Mouse (Mus musculus): ENCODE measurements around the gene Zfp810. TPM values are rescaled to one million over a fixed set of nuclear protein-coding genes. Genes with fewer than 3 reads are reported as not detected.
"Not testable (repeated sequence)": the region's sequence is repeated elsewhere in the genome, so short reads cannot be mapped to it uniquely, and the experiment has no call there.

The Zfp810 gene
- polyA plus RNA-seq, 1 experiment from 2014 or later: 10.1 TPM

GRCm38 (mm10) chr9:22327475-22328387 lies 20.3 kb upstream of the Zfp810 start:
- Histone ChIP-seq H3K27me3 (ENCODE audit: control insufficient read depth, insufficient read depth, low read length) (no peaks in the 10 kb centered on the region), H3K27ac (replicated peaks) (peak overlapping the region; percentile 91), H3K36me3 (ENCODE audit: control insufficient read depth, insufficient read depth, low read length) (0 out of 2 replicates have a peak, but pooled peaks cover 4% of the 10 kb centered on the region), H3K9ac (ENCODE audit: low read length) (peak overlapping the region; percentile 68), H3K9me3 (ENCODE audit: control insufficient read depth, low read length) (no peaks in the 10 kb centered on the region), H3K4me2 (replicated peaks; ENCODE audit: low read depth) (peak overlapping the region; percentile 92), H3K4me1 (replicated peaks; ENCODE audit: control insufficient read depth, insufficient read depth) (peaks cover 5% of the 10 kb centered on the region; the same call in 1 of the 2 replicates), H3K4me3 (ENCODE audit: low read depth, low read length) (peak overlapping the region; percentile 47)
- 2% methylated on average over 32 of the region's 32 CpGs for WGBS
- DNase-seq (ENCODE audit: low spot score) (peak; percentile 91), ATAC-seq (ENCODE audit: low FRiP score, low TSS enrichment) (peak; percentile 95)
- TF ChIP-seq EP300 (optimal IDR thresholded peaks at IDR 0.05) (no peak), CTCF (IDR thresholded peaks at IDR 0.05; ENCODE audit: low read depth) (peak; percentile 91)

DNA sequence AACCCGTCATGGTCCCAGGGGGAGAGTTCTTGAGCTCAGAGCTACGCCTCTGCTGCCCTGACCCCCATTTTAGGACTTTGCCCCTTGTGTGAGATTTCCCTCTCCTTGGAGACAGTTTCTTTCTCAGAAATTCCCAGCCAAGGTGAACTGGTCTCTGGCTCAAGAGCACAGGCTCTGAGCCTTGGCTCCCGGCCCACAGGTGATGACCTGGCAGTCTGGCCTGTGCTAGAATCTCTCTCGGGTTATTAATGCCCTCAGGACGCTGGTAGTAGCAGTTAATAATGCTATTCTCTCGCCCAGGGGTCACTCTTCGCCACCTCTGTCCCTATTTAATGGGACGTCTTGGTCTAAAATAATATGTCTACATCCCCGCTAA lies 19.6 kb upstream of the Zfp810 start:
- 16% methylated on average over 9 of the region's 9 CpGs for WGBS
- TF ChIP-seq EP300 (optimal IDR thresholded peaks at IDR 0.05) (no peak), CTCF (IDR thresholded peaks at IDR 0.05; ENCODE audit: low read depth) (no peak)
- Histone ChIP-seq H3K36me3 (ENCODE audit: control insufficient read depth, insufficient read depth, low read length) (0 out of 2 replicates have a peak, but pooled peaks cover 4% of the 10 kb centered on the region), H3K9me3 (ENCODE audit: control insufficient read depth, low read length) (no peaks in the 10 kb centered on the region), H3K27ac (replicated peaks) (peak overlapping the region; percentile 91), H3K4me3 (ENCODE audit: low read depth, low read length) (peak overlapping the region; percentile 47), H3K9ac (ENCODE audit: low read length) (peak overlapping the region; percentile 68), H3K4me1 (replicated peaks; ENCODE audit: control insufficient read depth, insufficient read depth) (peaks cover 5% of the 10 kb centered on the region; the same call in 1 of the 2 replicates), H3K27me3 (ENCODE audit: control insufficient read depth, insufficient read depth, low read length) (no peaks in the 10 kb centered on the region), H3K4me2 (replicated peaks; ENCODE audit: low read depth) (peak overlapping the region; percentile 92)
- peak; percentile 54 for DNase-seq (ENCODE audit: low spot score)
- ATAC-seq (ENCODE audit: low FRiP score, low TSS enrichment): peak; percentile 24

DNA sequence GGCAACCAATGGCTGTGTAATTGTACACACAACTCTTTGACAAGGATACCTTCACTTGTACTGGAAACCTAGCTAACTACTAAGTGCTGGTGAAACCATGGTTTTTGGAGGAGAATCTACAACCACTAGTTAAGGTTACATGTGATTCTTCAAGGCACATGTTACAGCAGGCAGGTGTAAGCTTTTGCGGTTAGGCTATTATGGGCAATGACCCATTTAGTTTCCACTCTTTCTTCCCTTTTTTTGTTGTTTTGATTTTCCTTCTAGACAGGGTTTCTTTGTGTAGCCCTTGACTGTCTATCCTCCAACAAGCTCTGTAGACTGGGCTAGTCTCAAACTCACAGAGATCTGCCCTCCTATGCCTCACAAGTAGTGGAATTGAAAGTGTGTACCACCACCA lies 17.1 kb upstream of the Zfp810 start:
- Histone ChIP-seq H3K4me3 (ENCODE audit: low read depth, low read length) (no peak overlapping the region), H3K4me2 (replicated peaks; ENCODE audit: low read depth) (no peak overlapping the region), H3K4me1 (replicated peaks; ENCODE audit: control insufficient read depth, insufficient read depth) (peaks cover 5% of the 10 kb centered on the region; the same call in 1 of the 2 replicates), H3K27ac (replicated peaks) (no peak overlapping the region), H3K9me3 (ENCODE audit: control insufficient read depth, low read length) (no peaks in the 10 kb centered on the region), H3K27me3 (ENCODE audit: control insufficient read depth, insufficient read depth, low read length) (no peaks in the 10 kb centered on the region), H3K36me3 (ENCODE audit: control insufficient read depth, insufficient read depth, low read length) (no peaks in the 10 kb centered on the region), H3K9ac (ENCODE audit: low read length) (no peak overlapping the region)
- WGBS: 100% methylated on average over 1 of the region's 1 CpGs
- ATAC-seq (ENCODE audit: low FRiP score, low TSS enrichment) (no peak), DNase-seq (ENCODE audit: low spot score) (no peak)
- no peak for TF ChIP-seq CTCF (IDR thresholded peaks at IDR 0.05; ENCODE audit: low read depth)
- TF ChIP-seq EP300 (optimal IDR thresholded peaks at IDR 0.05): no peak

GRCm38 (mm10) chr9:22322381-22323211 lies 15.1 kb upstream of the Zfp810 start:
- TF ChIP-seq EP300 (optimal IDR thresholded peaks at IDR 0.05): no peak
- 70% methylated on average over 8 of the region's 8 CpGs for WGBS
- no peak for ATAC-seq (ENCODE audit: low FRiP score, low TSS enrichment)

DNA sequence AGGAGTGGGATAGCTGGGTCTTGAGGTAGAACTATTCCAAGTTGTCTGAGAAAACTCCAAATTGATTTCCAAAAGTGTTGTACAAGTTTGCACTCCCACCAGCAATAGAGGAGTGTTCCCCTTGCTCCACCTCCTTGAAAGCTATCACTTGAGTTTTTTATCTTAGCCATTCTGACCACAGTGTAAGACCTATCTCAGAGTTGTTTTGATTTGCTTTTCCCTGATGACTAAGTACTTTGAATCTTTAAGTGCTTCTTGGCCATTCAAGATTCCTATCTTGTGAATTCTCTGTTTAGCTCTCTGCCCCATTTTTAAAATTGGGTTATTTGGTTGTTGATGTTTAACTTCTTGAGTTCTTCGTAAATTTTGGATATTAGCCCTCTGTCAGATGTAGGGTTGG lies 11.7 kb upstream of the Zfp810 start:
- 82% methylated on average over 1 of the region's 1 CpGs for WGBS
- Histone ChIP-seq H3K36me3 (ENCODE audit: control insufficient read depth, insufficient read depth, low read length) (no peaks in the 10 kb centered on the region), H3K4me1 (replicated peaks; ENCODE audit: control insufficient read depth, insufficient read depth) (no peaks in the 10 kb centered on the region), H3K27me3 (ENCODE audit: control insufficient read depth, insufficient read depth, low read length) (no peaks in the 10 kb centered on the region), H3K9ac (ENCODE audit: low read length) (no peak overlapping the region), H3K4me3 (ENCODE audit: low read depth, low read length) (no peak overlapping the region), H3K27ac (replicated peaks) (no peak overlapping the region), H3K4me2 (replicated peaks; ENCODE audit: low read depth) (no peak overlapping the region), H3K9me3 (ENCODE audit: control insufficient read depth, low read length) (no peaks in the 10 kb centered on the region)
- ATAC-seq (ENCODE audit: low FRiP score, low TSS enrichment) (no peak), DNase-seq (ENCODE audit: low spot score) (no peak)
- no peak for TF ChIP-seq CTCF (IDR thresholded peaks at IDR 0.05; ENCODE audit: low read depth)
- TF ChIP-seq EP300 (optimal IDR thresholded peaks at IDR 0.05): no peak

More at GRCm38 (mm10) chr9:22322381-22323211, 15.1 kb upstream of the Zfp810 start:
- no peak overlapping the region for H3K4me2 ChIP-seq (replicated peaks; ENCODE audit: low read depth)
- no peak overlapping the region for H3K4me3 ChIP-seq (ENCODE audit: low read depth, low read length)
- H3K27ac ChIP-seq (replicated peaks): no peak overlapping the region
- no peaks in the 10 kb centered on the region for H3K36me3 ChIP-seq (ENCODE audit: control insufficient read depth, insufficient read depth, low read length)
- peaks cover 5% of the 10 kb centered on the region; the same call in 1 of the 2 replicates for H3K4me1 ChIP-seq (replicated peaks; ENCODE audit: control insufficient read depth, insufficient read depth)
- no peaks in the 10 kb centered on the region for H3K27me3 ChIP-seq (ENCODE audit: control insufficient read depth, insufficient read depth, low read length)
- H3K9ac ChIP-seq (ENCODE audit: low read length): no peak overlapping the region
- no peak for DNase-seq (ENCODE audit: low spot score)
- no peaks in the 10 kb centered on the region for H3K9me3 ChIP-seq (ENCODE audit: control insufficient read depth, low read length)

DNA sequence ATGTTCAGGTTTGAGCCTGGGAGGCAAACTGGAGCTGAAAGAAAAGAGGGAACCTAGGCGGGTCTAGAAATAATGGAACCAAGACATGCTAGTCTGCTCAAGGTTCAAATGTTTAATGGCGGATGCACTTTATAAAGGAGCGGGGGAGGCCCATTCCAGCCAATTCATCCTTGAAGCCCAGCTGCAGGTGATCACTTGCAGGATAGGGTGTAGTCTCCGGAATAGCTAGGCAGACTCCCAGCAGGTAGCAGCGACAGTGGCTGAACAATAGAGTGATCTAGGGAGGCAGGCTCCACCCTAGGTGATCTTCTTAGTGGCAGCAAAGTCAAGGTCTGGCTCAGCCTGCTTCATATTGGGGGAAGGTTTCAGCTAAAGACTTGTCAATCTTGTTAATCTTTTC lies 8.6 kb upstream of the Zfp810 start:
- H3K27me3 ChIP-seq (ENCODE audit: control insufficient read depth, insufficient read depth, low read length); H3K27ac ChIP-seq (replicated peaks); H3K4me1 ChIP-seq (replicated peaks; ENCODE audit: control insufficient read depth, insufficient read depth); ATAC-seq (ENCODE audit: low FRiP score, low TSS enrichment); H3K4me2 ChIP-seq (replicated peaks; ENCODE audit: low read depth); H3K9ac ChIP-seq (ENCODE audit: low read length); H3K4me3 ChIP-seq (ENCODE audit: low read depth, low read length); DNase-seq (ENCODE audit: low spot score); H3K36me3 ChIP-seq (ENCODE audit: control insufficient read depth, insufficient read depth, low read length); H3K9me3 ChIP-seq (ENCODE audit: control insufficient read depth, low read length): not testable (repeated sequence)
- WGBS: 73% methylated on average over 5 of the region's 5 CpGs
